Mouse (Mus musculus): ENCODE results near the gene Ptprn2. TPM values are rescaled to one million over a fixed set of nuclear protein-coding genes. Genes with fewer than 3 reads are reported as not detected.

Ptprn2 gene
- total and polyA plus RNA-seq, 3 experiments = 0.17 TPM; not detected in 2

- H3K4me3 ChIP-seq (replicated peaks in 1 of 3; ENCODE audit: low read depth in 2 of 3, low read length in 2 of 3, poor library complexity in 1 of 3) = no peak overlapping the region
- TF ChIP-seq UBTF (IDR thresholded peaks at IDR 0.05; ENCODE audit: low read depth, low read length) (no peak), ELF1 (IDR thresholded peaks at IDR 0.05; ENCODE audit: low read depth, low read length) (no peak)
- no peaks in the 10 kb centered on the region for H3K79me2 ChIP-seq (replicated peaks; ENCODE audit: control insufficient read depth, extremely low read depth, insufficient read depth, poor library complexity, severe bottlenecking)
- H3K4me1 ChIP-seq (ENCODE audit: control insufficient read depth in 1 of 2, insufficient read depth in 2 of 2) = no peaks in the 10 kb centered on the region
- H3K27ac ChIP-seq (ENCODE audit: insufficient read depth, low read depth) = no peak overlapping the region
- in situ Hi-C loops (cut with MboI; ENCODE audit: low pct_ligation_motif_present, low pct_unique_long_range_greater_than_20kb, low sequenced_read_pairs) (no loop called here), dilution Hi-C loops (cut with MboI; ENCODE audit: extremely low pct_ligation_motif_present, extremely low pct_unique_long_range_greater_than_20kb, low sequenced_read_pairs) (no loop called here)
- H3K9me3 ChIP-seq (replicated peaks; ENCODE audit: low read length) = no peaks in the 10 kb centered on the region
- no peak overlapping the region for H3K9ac ChIP-seq (ENCODE audit: insufficient read depth, low read depth)
- no peak for DNase-seq (ENCODE audit: extremely low read depth)
- no peaks in the 10 kb centered on the region for H3K36me3 ChIP-seq (replicated peaks in 1 of 2; ENCODE audit: control insufficient read depth in 1 of 2, insufficient read depth in 1 of 2, low read length in 1 of 2)
- no peak overlapping the region for H3K4me2 ChIP-seq (ENCODE audit: insufficient read depth, low read depth, poor library complexity, severe bottlenecking)
- H3K27me3 ChIP-seq (replicated peaks) = peaks cover 11% of the 10 kb centered on the region
Measured at GRCm38 (mm10) chr12:117140901-117141300, 655.4 kb downstream of the Ptprn2 start.

GRCm38 (mm10) chr12:117141394-117141793 is 655.9 kb downstream of the Ptprn2 start:
- H3K79me2 ChIP-seq (replicated peaks; ENCODE audit: control insufficient read depth, extremely low read depth, insufficient read depth, poor library complexity, severe bottlenecking) = no peaks in the 10 kb centered on the region
- H3K4me1 ChIP-seq (ENCODE audit: control insufficient read depth in 1 of 2, insufficient read depth in 2 of 2) = no peaks in the 10 kb centered on the region
- H3K4me3 ChIP-seq (replicated peaks in 1 of 3; ENCODE audit: low read depth in 2 of 3, low read length in 2 of 3, poor library complexity in 1 of 3) = no peak overlapping the region
- DNase-seq (ENCODE audit: extremely low read depth) = no peak
- H3K9me3 ChIP-seq (replicated peaks; ENCODE audit: low read length) = no peaks in the 10 kb centered on the region
- TF ChIP-seq MAZ (IDR thresholded peaks at IDR 0.05; ENCODE audit: low read depth, low read length) (no peak), JUN (IDR thresholded peaks at IDR 0.05; ENCODE audit: insufficient read depth, low read depth, low read length) (no peak), UBTF (IDR thresholded peaks at IDR 0.05; ENCODE audit: low read depth, low read length) (no peak), MXI1 (IDR thresholded peaks at IDR 0.05; ENCODE audit: low read depth, low read length) (no peak), EP300 (IDR thresholded peaks at IDR 0.05; ENCODE audit: low read length) (no peak), MAX (IDR thresholded peaks at IDR 0.05; ENCODE audit: low read length) (no peak), ETS1 (conservative IDR thresholded peaks at IDR 0.05; ENCODE audit: low read depth, low read length) (no peak), RCOR1 (conservative IDR thresholded peaks at IDR 0.05; ENCODE audit: low read depth, low read length) (no peak)
- no peaks in the 10 kb centered on the region for H3K36me3 ChIP-seq (replicated peaks in 1 of 2; ENCODE audit: control insufficient read depth in 1 of 2, insufficient read depth in 1 of 2, low read length in 1 of 2)
- no peak overlapping the region for H3K9ac ChIP-seq (ENCODE audit: insufficient read depth, low read depth)
- in situ Hi-C loops (cut with MboI; ENCODE audit: low pct_ligation_motif_present, low pct_unique_long_range_greater_than_20kb, low sequenced_read_pairs) (no loop called here), dilution Hi-C loops (cut with MboI; ENCODE audit: extremely low pct_ligation_motif_present, extremely low pct_unique_long_range_greater_than_20kb, low sequenced_read_pairs) (no loop called here)
- H3K27ac ChIP-seq (ENCODE audit: insufficient read depth, low read depth) = no peak overlapping the region
- no peak overlapping the region for H3K4me2 ChIP-seq (ENCODE audit: insufficient read depth, low read depth, poor library complexity, severe bottlenecking)
- H3K27me3 ChIP-seq (replicated peaks) = peaks cover 10% of the 10 kb centered on the region

- no peak overlapping the region for H3K9ac ChIP-seq (ENCODE audit: insufficient read depth, low read depth)
- H3K4me3 ChIP-seq (replicated peaks in 1 of 3; ENCODE audit: low read depth in 2 of 3, low read length in 2 of 3, poor library complexity in 1 of 3) = no peak overlapping the region
- no peaks in the 10 kb centered on the region for H3K36me3 ChIP-seq (replicated peaks in 1 of 2; ENCODE audit: control insufficient read depth in 1 of 2, insufficient read depth in 1 of 2, low read length in 1 of 2)
- H3K4me2 ChIP-seq (ENCODE audit: insufficient read depth, low read depth, poor library complexity, severe bottlenecking) = no peak overlapping the region
- no peaks in the 10 kb centered on the region for H3K9me3 ChIP-seq (replicated peaks; ENCODE audit: low read length)
- no peaks in the 10 kb centered on the region for H3K79me2 ChIP-seq (replicated peaks; ENCODE audit: control insufficient read depth, extremely low read depth, insufficient read depth, poor library complexity, severe bottlenecking)
- H3K27me3 ChIP-seq (replicated peaks) = peaks cover 32% of the 10 kb centered on the region
- dilution Hi-C loops (cut with MboI; ENCODE audit: extremely low pct_ligation_motif_present, extremely low pct_unique_long_range_greater_than_20kb, low sequenced_read_pairs) = no loop called here
- TF ChIP-seq MAX (IDR thresholded peaks at IDR 0.05; ENCODE audit: low read length) (no peak), CHD2 (IDR thresholded peaks at IDR 0.05; ENCODE audit: low read length) (no peak), CHD1 (IDR thresholded peaks at IDR 0.05; ENCODE audit: low read depth, low read length) (no peak), IRF4 (IDR thresholded peaks at IDR 0.05; ENCODE audit: low read depth, low read length) (no peak), E2F4 (IDR thresholded peaks at IDR 0.05; ENCODE audit: insufficient replicate concordance, low read depth, low read length) (no peak), MAFK (IDR thresholded peaks at IDR 0.05; ENCODE audit: insufficient replicate concordance, low read length) (no peak), RCOR1 (conservative IDR thresholded peaks at IDR 0.05; ENCODE audit: low read depth, low read length) (no peak), GABPA (IDR thresholded peaks at IDR 0.05; ENCODE audit: insufficient replicate concordance, low read depth, low read length) (no peak), MXI1 (IDR thresholded peaks at IDR 0.05; ENCODE audit: low read depth, low read length) (no peak), HCFC1 (IDR thresholded peaks at IDR 0.05; ENCODE audit: low read depth, low read length) (no peak)
- in situ Hi-C loops (cut with MboI; ENCODE audit: low pct_ligation_motif_present, low pct_unique_long_range_greater_than_20kb, low sequenced_read_pairs) = no loop called here
- no peak for DNase-seq (ENCODE audit: extremely low read depth)
- peaks cover 3 to 10% of the 10 kb centered on the region in 2 experiments; a peak in 3 of 4 replicates for H3K4me1 ChIP-seq (ENCODE audit: control insufficient read depth in 1 of 2, insufficient read depth in 2 of 2)
- no peak overlapping the region for H3K27ac ChIP-seq (ENCODE audit: insufficient read depth, low read depth)
Measured at GRCm38 (mm10) chr12:117149176-117149575, 663.7 kb downstream of the Ptprn2 start.
